Mouse (Mus musculus): Measurements from ENCODE around the gene Ankrd9. TPM values are rescaled to one million over a fixed set of nuclear protein-coding genes. Genes with fewer than 3 reads are reported as not detected.
A peak's percentile ranks its signal among the peaks of the same experiment; 100 is the strongest.

The Ankrd9 gene
- polyA plus RNA-seq, 1 experiment from 2014 or later: 14.5 TPM

- DNase-seq (ENCODE audit: low spot score) (no peak), ATAC-seq (ENCODE audit: insufficient number of reproducible peaks, low FRiP score, low TSS enrichment, low read depth) (no peak)
These were observed 5.8 kb upstream of the Ankrd9 start for GRCm38 (mm10) chr12:110984598-110984997.

GRCm38 (mm10) chr12:110983714-110984113, 4.9 kb upstream of the Ankrd9 start:
- Histone ChIP-seq H3K9me3 (ENCODE audit: control insufficient read depth, low read length) (no peaks in the 10 kb centered on the region), H3K36me3 (ENCODE audit: control insufficient read depth, insufficient read depth, low read length) (no peaks in the 10 kb centered on the region), H3K27me3 (ENCODE audit: control insufficient read depth, insufficient read depth, low read length) (no peaks in the 10 kb centered on the region), H3K27ac (replicated peaks; ENCODE audit: low read depth, low read length) (no peak overlapping the region), H3K4me1 (ENCODE audit: control insufficient read depth, insufficient read depth, low read length) (no peaks in the 10 kb centered on the region), H3K4me2 (ENCODE audit: low read depth, severe bottlenecking) (no peak overlapping the region), H3K9ac (ENCODE audit: low read length) (no peak overlapping the region), H3K4me3 (ENCODE audit: low read depth, low read length) (no peak overlapping the region)
- WGBS: 93% methylated on average over 8 of the region's 8 CpGs
- DNase-seq (ENCODE audit: low spot score) (no peak), ATAC-seq (ENCODE audit: insufficient number of reproducible peaks, low FRiP score, low TSS enrichment, low read depth) (no peak)

More at GRCm38 (mm10) chr12:110984598-110984997, 5.8 kb upstream of the Ankrd9 start:
- H3K36me3 ChIP-seq (ENCODE audit: control insufficient read depth, insufficient read depth, low read length): no peaks in the 10 kb centered on the region
- 81% methylated on average over 4 of the region's 4 CpGs for WGBS
- no peaks in the 10 kb centered on the region for H3K27me3 ChIP-seq (ENCODE audit: control insufficient read depth, insufficient read depth, low read length)
- H3K9ac ChIP-seq (ENCODE audit: low read length): no peak overlapping the region
- H3K9me3 ChIP-seq (ENCODE audit: control insufficient read depth, low read length): no peaks in the 10 kb centered on the region
- H3K27ac ChIP-seq (replicated peaks; ENCODE audit: low read depth, low read length): no peak overlapping the region
- no peak overlapping the region for H3K4me3 ChIP-seq (ENCODE audit: low read depth, low read length)
- no peaks in the 10 kb centered on the region for H3K4me1 ChIP-seq (ENCODE audit: control insufficient read depth, insufficient read depth, low read length)
- H3K4me2 ChIP-seq (ENCODE audit: low read depth, severe bottlenecking): no peak overlapping the region

DNA sequence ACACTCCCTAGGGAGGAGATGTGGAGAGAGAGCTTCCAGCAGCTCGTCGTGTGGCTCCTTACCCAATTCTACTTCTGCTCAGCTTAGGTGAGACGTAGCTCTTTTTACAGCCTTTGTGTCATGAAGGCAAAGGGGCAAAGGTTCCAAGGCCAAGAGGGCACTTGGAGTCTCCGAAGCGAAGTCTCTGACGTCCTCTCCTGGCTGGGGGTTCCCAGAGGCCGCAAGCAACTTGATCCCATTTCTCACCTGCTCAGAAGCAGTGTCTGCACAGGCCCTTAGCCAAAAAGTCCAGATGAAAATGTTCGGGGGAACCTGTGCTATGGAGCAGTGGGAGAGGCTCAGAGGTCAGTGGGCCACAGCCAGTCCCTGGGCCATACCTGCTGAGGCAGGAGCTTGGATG, 4.2 kb upstream of the Ankrd9 start:
- H3K4me2 ChIP-seq (ENCODE audit: low read depth, severe bottlenecking): no peak overlapping the region
- WGBS: 61% methylated on average over 8 of the region's 8 CpGs
- H3K4me3 ChIP-seq (ENCODE audit: low read depth, low read length): no peak overlapping the region
- H3K27me3 ChIP-seq (ENCODE audit: control insufficient read depth, insufficient read depth, low read length): no peaks in the 10 kb centered on the region
- DNase-seq (ENCODE audit: low spot score) (no peak), ATAC-seq (ENCODE audit: insufficient number of reproducible peaks, low FRiP score, low TSS enrichment, low read depth) (no peak)
- H3K27ac ChIP-seq (replicated peaks; ENCODE audit: low read depth, low read length): no peak overlapping the region
- H3K9me3 ChIP-seq (ENCODE audit: control insufficient read depth, low read length): no peaks in the 10 kb centered on the region
- no peak overlapping the region for H3K9ac ChIP-seq (ENCODE audit: low read length)
- no peaks in the 10 kb centered on the region for H3K36me3 ChIP-seq (ENCODE audit: control insufficient read depth, insufficient read depth, low read length)
- 0 out of 2 replicates have a peak, but pooled peaks cover 2% of the 10 kb centered on the region for H3K4me1 ChIP-seq (ENCODE audit: control insufficient read depth, insufficient read depth, low read length)

GRCm38 (mm10) chr12:110981736-110982135, 2.9 kb upstream of the Ankrd9 start:
- WGBS: 60% methylated on average over 3 of the region's 3 CpGs

DNA sequence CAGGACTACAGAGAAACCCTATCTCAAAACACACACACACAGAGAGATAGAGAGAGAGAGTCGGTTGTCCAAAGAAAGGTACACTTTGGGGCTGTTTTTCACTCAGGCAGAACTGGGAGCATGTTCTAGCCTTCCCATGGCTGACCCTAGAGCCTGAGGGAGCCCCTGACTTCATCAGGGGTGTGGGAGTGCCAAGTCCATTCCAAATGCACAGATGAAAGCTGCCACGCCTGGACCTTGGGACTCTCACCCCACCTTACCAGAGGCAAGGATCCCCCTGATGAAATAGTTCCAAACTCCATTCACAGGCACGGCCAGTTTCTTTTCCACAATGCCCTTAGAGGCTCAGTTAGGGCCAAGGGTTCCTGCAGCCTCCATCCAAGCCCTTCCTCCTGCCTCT, 968 bp upstream of the Ankrd9 start:
- ATAC-seq (ENCODE audit: insufficient number of reproducible peaks, low FRiP score, low TSS enrichment, low read depth): no peak
- Histone ChIP-seq H3K4me1 (ENCODE audit: control insufficient read depth, insufficient read depth, low read length) (0 out of 2 replicates have a peak, but pooled peaks cover 2% of the 10 kb centered on the region), H3K9me3 (ENCODE audit: control insufficient read depth, low read length) (no peaks in the 10 kb centered on the region), H3K9ac (ENCODE audit: low read length) (no peak overlapping the region), H3K4me3 (ENCODE audit: low read depth, low read length) (no peak overlapping the region), H3K4me2 (ENCODE audit: low read depth, severe bottlenecking) (peak overlapping the region; percentile 95; the same call in 1 of the 2 replicates), H3K27ac (replicated peaks; ENCODE audit: low read depth, low read length) (no peak overlapping the region), H3K27me3 (ENCODE audit: control insufficient read depth, insufficient read depth, low read length) (no peaks in the 10 kb centered on the region), H3K36me3 (ENCODE audit: control insufficient read depth, insufficient read depth, low read length) (peaks cover 8% of the 10 kb centered on the region; the same call in 1 of the 2 replicates)
- DNase-seq (ENCODE audit: low spot score): no peak
- WGBS: 89% methylated on average over 3 of the region's 3 CpGs

More at GRCm38 (mm10) chr12:110981736-110982135, 2.9 kb upstream of the Ankrd9 start:
- H3K36me3 ChIP-seq (ENCODE audit: control insufficient read depth, insufficient read depth, low read length): peaks cover 6% of the 10 kb centered on the region; the same call in 1 of the 2 replicates
- H3K27ac ChIP-seq (replicated peaks; ENCODE audit: low read depth, low read length): no peak overlapping the region
- no peaks in the 10 kb centered on the region for H3K9me3 ChIP-seq (ENCODE audit: control insufficient read depth, low read length)
- no peak for ATAC-seq (ENCODE audit: insufficient number of reproducible peaks, low FRiP score, low TSS enrichment, low read depth)
- no peaks in the 10 kb centered on the region for H3K27me3 ChIP-seq (ENCODE audit: control insufficient read depth, insufficient read depth, low read length)
- H3K9ac ChIP-seq (ENCODE audit: low read length): no peak overlapping the region
- H3K4me2 ChIP-seq (ENCODE audit: low read depth, severe bottlenecking): no peak overlapping the region
- H3K4me1 ChIP-seq (ENCODE audit: control insufficient read depth, insufficient read depth, low read length): 0 out of 2 replicates have a peak, but pooled peaks cover 2% of the 10 kb centered on the region
- no peak for DNase-seq (ENCODE audit: low spot score)
- no peak overlapping the region for H3K4me3 ChIP-seq (ENCODE audit: low read depth, low read length)

DNA sequence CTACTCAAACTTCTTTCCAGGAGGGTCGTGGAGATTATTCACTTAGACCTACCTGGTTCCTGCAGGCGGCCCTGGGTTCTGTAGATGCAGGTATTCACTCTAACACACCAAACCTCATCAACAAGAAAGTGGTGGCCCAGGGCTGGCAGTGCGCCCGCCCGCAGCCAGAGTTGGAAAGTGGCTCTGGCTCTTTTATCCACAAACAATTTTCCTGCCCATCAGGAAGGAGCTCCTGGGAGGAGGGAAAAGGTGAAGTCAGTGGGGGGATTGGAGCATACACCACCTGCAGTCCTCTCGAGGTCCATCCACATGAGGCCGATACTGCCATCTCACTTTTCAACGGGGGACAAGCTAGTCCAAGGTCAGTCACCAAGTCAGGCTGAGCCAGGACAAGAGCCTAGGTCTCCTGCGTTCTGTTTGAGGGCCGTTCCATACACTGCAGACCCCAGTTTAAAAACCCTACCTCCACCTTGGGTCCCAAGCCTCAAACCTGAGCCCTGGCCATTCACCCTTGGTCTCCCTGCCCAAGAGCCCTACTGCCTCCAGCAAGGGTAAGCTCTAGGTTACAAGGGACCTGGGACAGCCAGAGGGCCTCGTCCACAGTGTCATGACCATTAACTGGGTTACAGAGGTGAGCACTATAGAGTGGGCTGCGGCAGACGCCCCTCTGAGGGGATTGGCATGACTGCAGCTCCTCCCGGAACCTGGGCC, 789 bp downstream of the Ankrd9 start:
- H3K9me3 ChIP-seq (ENCODE audit: control insufficient read depth, low read length): no peaks in the 10 kb centered on the region
- peak overlapping the region; percentile 95 for H3K4me2 ChIP-seq (ENCODE audit: low read depth, severe bottlenecking)
- H3K4me3 ChIP-seq (ENCODE audit: low read depth, low read length): peak overlapping the region; percentile 89
- DNase-seq (ENCODE audit: low spot score) (peak; percentile 47), ATAC-seq (ENCODE audit: insufficient number of reproducible peaks, low FRiP score, low TSS enrichment, low read depth) (no peak)
- no peaks in the 10 kb centered on the region for H3K27me3 ChIP-seq (ENCODE audit: control insufficient read depth, insufficient read depth, low read length)
- 0 out of 2 replicates have a peak, but pooled peaks cover 2% of the 10 kb centered on the region for H3K4me1 ChIP-seq (ENCODE audit: control insufficient read depth, insufficient read depth, low read length)
- H3K27ac ChIP-seq (replicated peaks; ENCODE audit: low read depth, low read length): no peak overlapping the region
- 43% methylated on average over 14 of the region's 14 CpGs for WGBS
- H3K36me3 ChIP-seq (ENCODE audit: control insufficient read depth, insufficient read depth, low read length): peaks cover 17% of the 10 kb centered on the region
- H3K9ac ChIP-seq (ENCODE audit: low read length): peak overlapping the region; percentile 79

- ATAC-seq (ENCODE audit: insufficient number of reproducible peaks, low FRiP score, low TSS enrichment, low read depth) (no peak), DNase-seq (ENCODE audit: low spot score) (no peak)
- Histone ChIP-seq H3K27ac (replicated peaks; ENCODE audit: low read depth, low read length) (no peak overlapping the region), H3K9ac (ENCODE audit: low read length) (no peak overlapping the region), H3K4me3 (ENCODE audit: low read depth, low read length) (no peak overlapping the region), H3K36me3 (ENCODE audit: control insufficient read depth, insufficient read depth, low read length) (peaks cover 21% of the 10 kb centered on the region), H3K27me3 (ENCODE audit: control insufficient read depth, insufficient read depth, low read length) (no peaks in the 10 kb centered on the region), H3K4me2 (ENCODE audit: low read depth, severe bottlenecking) (peak overlapping the region; percentile 95; the same call in 1 of the 2 replicates), H3K4me1 (ENCODE audit: control insufficient read depth, insufficient read depth, low read length) (0 out of 2 replicates have a peak, but pooled peaks cover 2% of the 10 kb centered on the region), H3K9me3 (ENCODE audit: control insufficient read depth, low read length) (no peaks in the 10 kb centered on the region)
- 86% methylated on average over 18 of the region's 18 CpGs for WGBS
These were observed 1.5 kb downstream of the Ankrd9 start for GRCm38 (mm10) chr12:110977345-110977733.

GRCm38 (mm10) chr12:110976589-110977344, 2.1 kb downstream of the Ankrd9 start:
- H3K4me1 ChIP-seq (ENCODE audit: control insufficient read depth, insufficient read depth, low read length): 0 out of 2 replicates have a peak, but pooled peaks cover 2% of the 10 kb centered on the region
- 88% methylated on average over 60 of the region's 60 CpGs for whole genome bisulfite sequencing
- H3K36me3 ChIP-seq (ENCODE audit: control insufficient read depth, insufficient read depth, low read length): peaks cover 21% of the 10 kb centered on the region
- no peaks in the 10 kb centered on the region for H3K9me3 ChIP-seq (ENCODE audit: control insufficient read depth, low read length)
- no peak overlapping the region for H3K4me3 ChIP-seq (ENCODE audit: low read depth, low read length)
- H3K9ac ChIP-seq (ENCODE audit: low read length): no peak overlapping the region
- no peak overlapping the region for H3K4me2 ChIP-seq (ENCODE audit: low read depth, severe bottlenecking)
- no peak overlapping the region for H3K27ac ChIP-seq (replicated peaks; ENCODE audit: low read depth, low read length)
- DNase-seq (ENCODE audit: low spot score) (no peak), ATAC-seq (ENCODE audit: insufficient number of reproducible peaks, low FRiP score, low TSS enrichment, low read depth) (no peak)
- no peaks in the 10 kb centered on the region for H3K27me3 ChIP-seq (ENCODE audit: control insufficient read depth, insufficient read depth, low read length)

Measured in limb, embryonic 11.5 days (tissue).